Mouse (Mus musculus) stomach, embryonic 16.5 days (tissue): ENCODE data around the gene Hectd3. TPM values are rescaled to one million over a fixed set of nuclear protein-coding genes. Genes with fewer than 3 reads are reported as not detected.

Experiments used
- ATAC-seq: fragments of 200-750 bp; cut with Nextera tagmentation; 2 replicates; pipeline ENCODE4 v1.8.0; 2017; ENCODE audit warnings: moderate number of reproducible peaks, moderate TSS enrichment; ENCODE audit not compliant: insufficient read depth, low FRiP score
- H3K27ac ChIP-seq: fragments of 300-500 bp; sonication (generic); 2 replicates; pipeline ENCODE4 v1.5.1; 2014; ENCODE audit warnings: low read length
- H3K27me3 ChIP-seq: fragments of 300-500 bp; sonication (generic); 2 replicates; pipeline ENCODE4 v1.6.1; 2014; ENCODE audit warnings: low read length, control low read depth, mixed read lengths; ENCODE audit not compliant: control insufficient read depth, insufficient read depth
- H3K36me3 ChIP-seq: fragments of 300-500 bp; sonication (generic); 2 replicates; pipeline ENCODE4 v1.6.1; 2014; ENCODE audit warnings: low read length; ENCODE audit not compliant: control insufficient read depth, insufficient read depth
- H3K4me1 ChIP-seq: fragments of 300-500 bp; sonication (generic); 2 replicates; pipeline ENCODE4 v1.6.1; 2014; ENCODE audit warnings: low read length, control low read depth, mixed read lengths; ENCODE audit not compliant: control insufficient read depth, insufficient read depth
- H3K4me2 ChIP-seq: fragments of 300-500 bp; sonication (generic); 2 replicates; pipeline ENCODE4 v1.6.1; 2014; ENCODE audit warnings: low read depth, low read length, mixed read lengths
- H3K4me3 ChIP-seq: fragments of 300-500 bp; sonication (generic); replicated peaks from 2 replicates; pipeline ENCODE4 v1.5.1; 2014; ENCODE audit warnings: mild to moderate bottlenecking, low read length
- H3K9ac ChIP-seq: fragments of 300-500 bp; sonication (generic); 2 replicates; pipeline ENCODE4 v1.6.1; 2014; ENCODE audit warnings: low read length
- H3K9me3 ChIP-seq: fragments of 300-500 bp; sonication (generic); replicated peaks from 2 replicates; pipeline ENCODE4 v1.6.1; 2016; ENCODE audit warnings: low read length, control low read depth; ENCODE audit not compliant: control insufficient read depth
- WGBS: fragments of 180-500 bp; shearing (Covaris S2); extraction: QIAGEN DNeasy Blood & Tissue Kit; methylation state at CpG from one replicate; pipeline ENCODE4 v1.1.7; 2014; 5-methylcytosine and 5-hydroxymethylcytosine counted together
- polyA plus RNA-seq: library from polyadenylated mRNA; unstranded; fragments of >200 nt; fragmentation: Nextera tagmentation; extraction: Ambion mirVana; gene quantifications from 2 replicates; pipeline ENCODE4 v1.2.1, GENCODE M21; 2015

Hectd3 gene
- polyA plus RNA-seq, 1 experiment from 2014 or later = 6.9 TPM

DNA sequence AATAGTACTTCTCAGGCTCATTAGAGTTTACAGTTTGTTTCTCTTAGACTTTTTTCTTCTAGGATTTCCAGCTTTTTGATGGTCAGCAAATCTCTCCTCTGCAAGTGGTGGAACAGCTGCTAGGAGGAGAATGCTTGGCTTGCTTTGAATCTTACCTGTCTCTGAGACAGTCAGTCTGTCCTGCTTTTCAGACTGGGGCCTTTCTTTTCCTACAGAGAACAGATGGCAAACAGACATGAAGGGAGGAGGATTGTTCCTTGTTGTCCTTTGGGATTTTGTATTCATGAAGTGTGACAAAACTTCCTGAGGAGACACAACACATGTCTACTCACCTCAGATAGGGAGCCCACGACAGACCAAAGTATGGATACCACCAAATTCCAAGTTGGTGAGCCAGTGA, 45.7 kb downstream of the Hectd3 start:
- H3K4me2 ChIP-seq = no peak overlapping the region
- ATAC-seq = no peak
- H3K4me1 ChIP-seq = peaks cover 21% of the 10 kb centered on the region
- H3K9me3 ChIP-seq = no peaks in the 10 kb centered on the region
- no peak overlapping the region for H3K4me3 ChIP-seq
- WGBS = 58% methylated on average over 1 of the region's 1 CpGs
- H3K9ac ChIP-seq = no peak overlapping the region
- no peaks in the 10 kb centered on the region for H3K36me3 ChIP-seq
- no peaks in the 10 kb centered on the region for H3K27me3 ChIP-seq
- H3K27ac ChIP-seq = peak overlapping the region; percentile 39

DNA sequence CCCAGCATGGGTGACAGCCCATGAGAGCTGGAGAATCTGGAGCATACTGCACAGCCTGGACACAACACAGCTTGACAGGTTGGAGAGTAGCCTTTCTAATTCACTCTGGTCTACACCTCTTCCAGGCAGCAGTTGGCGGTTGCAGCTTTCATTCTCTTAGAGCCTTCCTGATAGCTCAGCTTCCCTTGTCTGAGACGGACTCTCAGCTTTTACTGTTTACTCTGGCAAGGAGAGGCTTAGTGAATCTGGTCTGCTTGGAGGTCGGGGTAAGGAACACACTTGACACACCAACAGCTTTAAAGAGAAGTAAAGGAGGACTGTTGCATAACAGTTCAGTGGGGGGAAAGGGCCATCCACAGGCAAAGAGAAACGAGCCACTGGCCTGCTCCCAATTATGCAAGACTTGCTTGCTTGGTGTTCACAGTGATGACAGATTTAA, 46.2 kb downstream of the Hectd3 start:
- peaks cover 21% of the 10 kb centered on the region for H3K4me1 ChIP-seq
- 36% methylated on average over 4 of the region's 4 CpGs for WGBS
- H3K9me3 ChIP-seq = no peaks in the 10 kb centered on the region
- no peak overlapping the region for H3K4me2 ChIP-seq
- no peak overlapping the region; the same call in 1 of the 2 replicates for H3K9ac ChIP-seq
- H3K4me3 ChIP-seq = no peak overlapping the region
- no peak; the same call in 1 of the 2 replicates for ATAC-seq
- H3K27ac ChIP-seq = peak overlapping the region; percentile 39
- no peaks in the 10 kb centered on the region for H3K36me3 ChIP-seq
- no peaks in the 10 kb centered on the region for H3K27me3 ChIP-seq

DNA sequence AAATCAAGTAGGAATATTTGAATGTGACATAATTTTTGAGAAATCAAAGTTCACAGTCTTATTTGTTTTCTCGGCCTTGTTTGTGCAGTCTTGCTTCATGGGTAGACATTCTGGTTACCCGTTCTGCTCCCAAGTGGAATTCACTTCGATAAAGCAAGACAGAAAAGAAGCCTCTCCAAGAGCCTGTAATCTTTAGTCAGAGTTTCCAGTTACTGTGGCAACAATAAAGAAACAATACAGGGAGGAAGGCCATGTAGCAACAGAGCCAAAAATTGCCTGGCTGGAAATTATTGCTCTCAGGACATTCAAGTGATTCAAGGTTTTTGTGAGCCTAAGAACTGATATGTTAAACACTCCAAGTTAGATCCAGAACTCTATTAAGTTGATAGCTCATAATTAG, 53.7 kb downstream of the Hectd3 start:
- Histone ChIP-seq H3K4me2 (no peak overlapping the region), H3K9ac (no peak overlapping the region), H3K4me1 (0 out of 2 replicates have a peak, but pooled peaks cover 4% of the 10 kb centered on the region), H3K9me3 (no peaks in the 10 kb centered on the region), H3K27ac (no peak overlapping the region), H3K4me3 (no peak overlapping the region), H3K36me3 (0 out of 2 replicates have a peak, but pooled peaks cover 3% of the 10 kb centered on the region), H3K27me3 (no peaks in the 10 kb centered on the region)
- ATAC-seq = no peak
- 70% methylated on average over 3 of the region's 3 CpGs for WGBS

DNA sequence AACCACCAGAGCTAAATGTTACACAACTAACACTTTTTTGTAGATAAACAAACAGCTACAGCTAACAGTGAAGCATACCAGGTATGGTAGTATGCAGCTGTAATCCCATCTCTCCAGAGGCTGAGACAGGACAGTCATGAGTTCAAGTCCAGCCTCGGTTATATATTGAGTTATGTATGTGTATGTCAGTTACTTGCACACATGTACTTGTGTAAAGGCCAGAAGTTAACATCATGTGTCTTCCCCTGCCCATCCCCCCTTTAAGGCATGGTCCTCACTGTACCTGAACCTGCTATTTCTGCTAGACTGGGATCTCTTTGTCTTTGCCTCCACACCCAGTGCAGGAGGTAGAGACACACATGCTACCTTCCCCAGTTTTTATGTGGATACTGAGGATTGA, 54.4 kb downstream of the Hectd3 start:
- Histone ChIP-seq H3K27ac (no peak overlapping the region), H3K4me1 (0 out of 2 replicates have a peak, but pooled peaks cover 4% of the 10 kb centered on the region), H3K36me3 (0 out of 2 replicates have a peak, but pooled peaks cover 3% of the 10 kb centered on the region), H3K9ac (no peak overlapping the region), H3K4me3 (no peak overlapping the region), H3K4me2 (no peak overlapping the region), H3K9me3 (no peaks in the 10 kb centered on the region), H3K27me3 (no peaks in the 10 kb centered on the region)
- no peak for ATAC-seq
- 85% methylated on average over 1 of the region's 1 CpGs for WGBS

DNA sequence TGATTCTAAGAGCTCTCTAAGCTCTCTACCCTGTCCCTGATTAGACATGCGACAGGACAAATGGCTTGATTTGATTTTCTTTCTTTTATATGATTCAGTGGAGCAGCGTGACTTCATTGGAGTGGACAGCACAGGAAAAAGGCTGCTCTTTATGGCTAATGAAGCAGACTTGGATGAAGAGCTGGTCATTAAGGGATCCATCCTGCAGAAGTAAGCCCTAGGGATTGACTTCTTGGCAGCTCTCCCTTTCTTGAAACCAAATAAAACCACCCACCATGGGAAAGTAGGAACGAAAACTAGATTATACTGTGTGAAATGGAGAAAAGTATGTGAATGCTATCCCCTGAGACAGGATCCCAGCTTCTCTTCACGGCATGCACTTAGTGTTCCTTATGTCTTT, 57.5 kb downstream of the Hectd3 start:
- WGBS = 70% methylated on average over 4 of the region's 4 CpGs
- Histone ChIP-seq H3K4me2 (no peak overlapping the region), H3K4me1 (0 out of 2 replicates have a peak, but pooled peaks cover 4% of the 10 kb centered on the region), H3K27me3 (no peaks in the 10 kb centered on the region), H3K36me3 (0 out of 2 replicates have a peak, but pooled peaks cover 3% of the 10 kb centered on the region), H3K9me3 (no peaks in the 10 kb centered on the region), H3K27ac (peak overlapping the region; percentile 23; the same call in 1 of the 2 replicates), H3K4me3 (no peak overlapping the region), H3K9ac (no peak overlapping the region)
- no peak for ATAC-seq

DNA sequence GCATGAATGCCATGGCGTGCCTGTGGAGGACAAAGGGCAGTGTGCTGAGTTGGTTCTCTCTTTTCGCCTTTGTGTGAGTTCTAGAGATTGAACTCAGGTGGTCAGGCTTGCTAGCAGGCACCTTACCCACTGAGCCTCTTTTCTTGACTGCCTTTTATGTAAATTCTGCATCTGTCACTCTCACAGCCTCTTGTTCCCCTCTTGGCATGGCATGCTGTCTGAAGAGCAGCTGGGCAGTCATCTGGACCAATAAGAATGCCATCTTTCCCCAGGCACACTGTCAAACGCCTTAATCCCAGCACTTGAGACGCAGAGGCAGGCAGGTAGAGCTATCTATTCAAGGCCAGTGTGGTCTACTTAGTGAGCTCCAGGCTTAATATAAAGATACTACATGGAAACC, 58.8 kb downstream of the Hectd3 start:
- H3K4me2 ChIP-seq = no peak overlapping the region
- H3K9ac ChIP-seq = no peak overlapping the region
- H3K36me3 ChIP-seq = no peaks in the 10 kb centered on the region
- H3K27me3 ChIP-seq = no peaks in the 10 kb centered on the region
- no peaks in the 10 kb centered on the region for H3K9me3 ChIP-seq
- ATAC-seq = no peak
- H3K4me3 ChIP-seq = no peak overlapping the region
- no peak overlapping the region for H3K27ac ChIP-seq
- H3K4me1 ChIP-seq = 0 out of 2 replicates have a peak, but pooled peaks cover 4% of the 10 kb centered on the region
- 94% methylated on average over 4 of the region's 4 CpGs for WGBS

Other genes starting within 250 kb of the Hectd3 start
- gene Toe1, start 187.7 kb upstream of the Hectd3 start, polyA plus RNA-seq = 28.4 and 31.9 TPM in 2 replicates
- gene Mutyh, start 187.6 kb upstream of the Hectd3 start, polyA plus RNA-seq = 11.6 and 12.0 TPM in 2 replicates
- 0.57 and 0.94 TPM in 2 replicates for gene Hpdl, start 173.6 kb upstream of the Hectd3 start, polyA plus RNA-seq
- gene Zswim5, start 117.9 kb upstream of the Hectd3 start, polyA plus RNA-seq = 0.44 and 0.56 TPM in 2 replicates
- gene Urod, start 904 bp upstream of the Hectd3 start, polyA plus RNA-seq = 77.5 and 84.2 TPM in 2 replicates
- gene Eif2b3, start 24.1 kb downstream of the Hectd3 start, polyA plus RNA-seq = 35.6 and 36.3 TPM in 2 replicates
- gene Ptch2, start 100.8 kb downstream of the Hectd3 start, polyA plus RNA-seq = 7.0 and 7.3 TPM in 2 replicates
- 6.5 and 6.6 TPM in 2 replicates for gene Btbd19, start 130.4 kb downstream of the Hectd3 start, polyA plus RNA-seq
- gene Tctex1d4, start 131.5 kb downstream of the Hectd3 start, polyA plus RNA-seq = 0.22 TPM in 1 of 2 replicates, not detected in the other
- 3.4 and 5.0 TPM in 2 replicates for gene Plk3, start 138.6 kb downstream of the Hectd3 start, polyA plus RNA-seq
- gene Rps8, start 160.9 kb downstream of the Hectd3 start, polyA plus RNA-seq = 671 and 829 TPM in 2 replicates
- 42.4 and 44.3 TPM in 2 replicates for gene Kif2c, start 187.3 kb downstream of the Hectd3 start, polyA plus RNA-seq